Mouse (Mus musculus): ENCODE measurements around the gene E030018B13Rik. TPM values are rescaled to one million over a fixed set of nuclear protein-coding genes. Genes with fewer than 3 reads are reported as not detected.

E030018B13Rik gene
- total and polyA plus RNA-seq, 3 experiments: 0.07 TPM; not detected in 2

- TF ChIP-seq RCOR1 (IDR thresholded peaks at IDR 0.05; ENCODE audit: low read depth, low read length) (no peak; the same call in 1 of the 2 replicates), POLR2AphosphoS2 (IDR thresholded peaks at IDR 0.05; ENCODE audit: low read length) (peak; percentile 35; the same call in 1 of the 2 replicates), KAT2A (conservative IDR thresholded peaks at IDR 0.05; ENCODE audit: low read depth, low read length) (no peak)
Measured at GRCm38 (mm10) chr7:63939397-63939951, 22.8 kb downstream of the E030018B13Rik start (continued).

- H3K79me2 ChIP-seq (ENCODE audit: control insufficient read depth, insufficient read depth, low read length, poor library complexity): peaks cover 35% of the 10 kb centered on the region
- peaks cover 17% of the 10 kb centered on the region in 2 experiments for H3K4me1 ChIP-seq (ENCODE audit: control insufficient read depth in 1 of 2, insufficient read depth in 2 of 2, low read length in 2 of 2)
- no peak overlapping the region; a peak in 1 of 4 replicates for H3K4me3 ChIP-seq (ENCODE audit: control insufficient read depth in 1 of 2, insufficient read depth in 1 of 2, low read depth in 2 of 2, low read length in 2 of 2)
- no peak for DNase-seq (ENCODE audit: low read depth, low spot score)
- no peaks in the 10 kb centered on the region for H3K9me3 ChIP-seq (replicated peaks; ENCODE audit: insufficient read depth, low read length)
- TF ChIP-seq MYC (IDR thresholded peaks at IDR 0.05; ENCODE audit: low read depth, low read length) (no peak), POLR2A (IDR thresholded peaks at IDR 0.05; ENCODE audit: control insufficient read depth in 1 of 2, insufficient read depth in 1 of 2, low read depth in 1 of 2, low read length in 2 of 2, poor library complexity in 1 of 2) (no peak), MXI1 (IDR thresholded peaks at IDR 0.05; ENCODE audit: low read depth, low read length) (no peak), ZKSCAN1 (IDR thresholded peaks at IDR 0.05; ENCODE audit: low read depth, low read length) (no peak), NELFE (IDR thresholded peaks at IDR 0.05; ENCODE audit: low read depth, low read length) (no peak), MAZ (IDR thresholded peaks at IDR 0.05; ENCODE audit: low read depth, low read length) (no peak), SIN3A (IDR thresholded peaks at IDR 0.05; ENCODE audit: low read length) (no peak), USF2 (IDR thresholded peaks at IDR 0.05; ENCODE audit: borderline replicate concordance in 1 of 2, insufficient read depth in 1 of 2, low read depth in 1 of 2, low read length in 2 of 2) (no peak), ETS1 (IDR thresholded peaks at IDR 0.05; ENCODE audit: low read depth, low read length) (no peak), POLR2AphosphoS5 (IDR thresholded peaks at IDR 0.05; ENCODE audit: borderline replicate concordance, low read depth, low read length) (no peak), GATA1 (IDR thresholded peaks at IDR 0.05; ENCODE audit: low read depth, low read length) (no peak), BHLHE40 (IDR thresholded peaks at IDR 0.05; ENCODE audit: borderline replicate concordance, low read depth, low read length) (no peak), HCFC1 (IDR thresholded peaks at IDR 0.05; ENCODE audit: low read depth, low read length) (no peak), KAT2A (conservative IDR thresholded peaks at IDR 0.05; ENCODE audit: low read depth, low read length) (no peak), GABPA (IDR thresholded peaks at IDR 0.05; ENCODE audit: low read depth, low read length) (no peak)
- H3K9ac ChIP-seq (ENCODE audit: control insufficient read depth, low read depth, low read length, poor library complexity, severe bottlenecking): peak overlapping the region; percentile 93
- H3K27ac ChIP-seq (ENCODE audit: control insufficient read depth, low read depth, low read length): peak overlapping the region; percentile 93
- H3K36me3 ChIP-seq (ENCODE audit: control insufficient read depth in 1 of 2, insufficient read depth in 2 of 2, low read length in 2 of 2): peaks cover 0 to 19% of the 10 kb centered on the region in 2 experiments; a peak in 2 of 4 replicates
- no peaks in the 10 kb centered on the region for H3K27me3 ChIP-seq (ENCODE audit: control insufficient read depth in 1 of 2, insufficient read depth in 2 of 2, low read length in 2 of 2)
Measured at GRCm38 (mm10) chr7:63940321-63940720, 23.7 kb downstream of the E030018B13Rik start.

- Histone ChIP-seq H3K4me3 (ENCODE audit: control insufficient read depth in 1 of 2, insufficient read depth in 1 of 2, low read depth in 2 of 2, low read length in 2 of 2) (peak overlapping the region; percentile 30 to 55), H3K27ac (ENCODE audit: control insufficient read depth, low read depth, low read length) (peak overlapping the region; percentile 93), H3K27me3 (ENCODE audit: control insufficient read depth in 1 of 2, insufficient read depth in 2 of 2, low read length in 2 of 2) (no peaks in the 10 kb centered on the region), H3K9me3 (replicated peaks; ENCODE audit: insufficient read depth, low read length) (no peaks in the 10 kb centered on the region), H3K4me1 (ENCODE audit: control insufficient read depth in 1 of 2, insufficient read depth in 2 of 2, low read length in 2 of 2) (peaks cover 13% of the 10 kb centered on the region in 2 experiments), H3K79me2 (ENCODE audit: control insufficient read depth, insufficient read depth, low read length, poor library complexity) (peaks cover 27% of the 10 kb centered on the region), H3K36me3 (ENCODE audit: control insufficient read depth in 1 of 2, insufficient read depth in 2 of 2, low read length in 2 of 2) (peaks cover 0 to 15% of the 10 kb centered on the region in 2 experiments; a peak in 2 of 4 replicates), H3K9ac (ENCODE audit: control insufficient read depth, low read depth, low read length, poor library complexity, severe bottlenecking) (peak overlapping the region; percentile 36)
- TF ChIP-seq ZNF384 (IDR thresholded peaks at IDR 0.05; ENCODE audit: low read depth, low read length) (no peak), USF1 (IDR thresholded peaks at IDR 0.05; ENCODE audit: low read depth, low read length) (no peak), MAFK (IDR thresholded peaks at IDR 0.05; ENCODE audit: borderline replicate concordance, low read depth, low read length) (no peak), TCF12 (IDR thresholded peaks at IDR 0.05; ENCODE audit: low read depth, low read length) (peak; percentile 49; the same call in 1 of the 2 replicates), ETS1 (IDR thresholded peaks at IDR 0.05; ENCODE audit: low read depth, low read length) (0 out of 2 replicates have a peak, but pooled peaks have one; percentile 60), GATA1 (IDR thresholded peaks at IDR 0.05; ENCODE audit: low read depth, low read length) (peak; percentile 77), EP300 (IDR thresholded peaks at IDR 0.05; ENCODE audit: low read depth in 1 of 2, low read length in 2 of 2) (peak; percentile 58 to 66; a peak in 3 of 4 replicates)
- no peak for DNase-seq (ENCODE audit: low read depth, low spot score)
Measured at GRCm38 (mm10) chr7:63941050-63941449, 24.4 kb downstream of the E030018B13Rik start.

Data from MEL (cell line).